Mouse (Mus musculus): Measurements from ENCODE around the gene Msrb2. TPM values are rescaled to one million over a fixed set of nuclear protein-coding genes. Genes with fewer than 3 reads are reported as not detected.

Gene Msrb2
- polyA plus RNA-seq, 1 experiment from 2014 or later: 24.6 TPM

GRCm38 (mm10) chr2:19406531-19406930 is 35.3 kb downstream of the Msrb2 start:
- DNase-seq (ENCODE audit: low spot score): peak; percentile 34

DNA sequence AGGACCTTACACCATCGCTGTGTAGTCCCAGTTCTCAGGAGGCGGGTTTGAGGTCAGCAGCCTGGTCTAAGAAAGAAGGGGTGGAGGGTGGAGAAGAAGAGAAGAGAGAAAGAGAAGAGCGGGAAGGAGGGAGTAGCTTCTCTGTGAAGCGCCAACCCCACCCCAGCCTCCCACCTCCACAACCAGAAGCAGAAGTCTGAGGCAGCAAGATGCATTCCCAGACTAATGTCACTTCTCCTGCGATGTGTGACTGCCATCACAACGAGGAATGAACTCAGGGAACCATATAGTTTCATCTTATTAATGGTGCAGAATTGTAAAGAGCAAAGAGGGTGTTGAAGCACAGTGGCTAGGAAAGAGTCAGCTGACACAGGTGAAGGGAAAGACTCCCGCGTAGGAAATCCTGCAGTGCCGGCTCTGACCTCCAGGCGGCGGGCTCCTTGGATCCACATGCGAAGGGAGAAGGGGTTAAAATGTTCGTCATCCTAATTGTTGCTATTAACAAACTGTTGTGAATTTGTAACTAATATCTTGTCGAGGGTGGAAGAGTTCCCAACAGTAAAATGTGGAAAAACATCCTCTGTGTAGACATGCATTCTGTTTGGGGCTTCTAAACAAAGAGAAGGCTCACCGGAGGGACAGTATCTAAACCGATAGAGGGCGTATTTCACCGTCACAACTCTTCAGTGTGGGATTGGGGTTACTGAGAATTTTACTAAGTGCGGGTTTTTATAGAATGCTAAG is 43.2 kb downstream of the Msrb2 start:
- WGBS: 20% methylated on average over 19 of the region's 19 CpGs
- no peaks in the 10 kb centered on the region for H3K27me3 ChIP-seq (ENCODE audit: control insufficient read depth, insufficient read depth, low read length)
- H3K9ac ChIP-seq (ENCODE audit: low read length): no peak overlapping the region
- H3K36me3 ChIP-seq (ENCODE audit: control insufficient read depth, insufficient read depth, low read length): no peaks in the 10 kb centered on the region
- no peak overlapping the region for H3K27ac ChIP-seq (replicated peaks; ENCODE audit: low read depth, low read length)
- H3K9me3 ChIP-seq (ENCODE audit: control insufficient read depth, low read length): no peaks in the 10 kb centered on the region
- peak overlapping the region; percentile 28 for H3K4me2 ChIP-seq (ENCODE audit: low read depth, severe bottlenecking)
- ATAC-seq (ENCODE audit: insufficient number of reproducible peaks, low FRiP score, low TSS enrichment, low read depth): no peak; the same call in 1 of the 2 replicates
- peak; percentile 84 for DNase-seq (ENCODE audit: low spot score)
- H3K4me3 ChIP-seq (ENCODE audit: low read depth, low read length): no peak overlapping the region
- no peaks in the 10 kb centered on the region for H3K4me1 ChIP-seq (ENCODE audit: control insufficient read depth, insufficient read depth, low read length)

More at GRCm38 (mm10) chr2:19406531-19406930, 35.3 kb downstream of the Msrb2 start:
- H3K27me3 ChIP-seq (ENCODE audit: control insufficient read depth, insufficient read depth, low read length): no peaks in the 10 kb centered on the region
- H3K9ac ChIP-seq (ENCODE audit: low read length): no peak overlapping the region
- no peak for ATAC-seq (ENCODE audit: insufficient number of reproducible peaks, low FRiP score, low TSS enrichment, low read depth)
- no peak overlapping the region for H3K27ac ChIP-seq (replicated peaks; ENCODE audit: low read depth, low read length)
- peaks cover 3% of the 10 kb centered on the region; the same call in 1 of the 2 replicates for H3K4me1 ChIP-seq (ENCODE audit: control insufficient read depth, insufficient read depth, low read length)
- no peak overlapping the region for H3K4me2 ChIP-seq (ENCODE audit: low read depth, severe bottlenecking)
- WGBS: 25% methylated on average over 3 of the region's 3 CpGs
- no peaks in the 10 kb centered on the region for H3K36me3 ChIP-seq (ENCODE audit: control insufficient read depth, insufficient read depth, low read length)
- H3K4me3 ChIP-seq (ENCODE audit: low read depth, low read length): no peak overlapping the region
- H3K9me3 ChIP-seq (ENCODE audit: control insufficient read depth, low read length): no peaks in the 10 kb centered on the region

GRCm38 (mm10) chr2:19415063-19415521 is 43.9 kb downstream of the Msrb2 start:
- no peaks in the 10 kb centered on the region for H3K27me3 ChIP-seq (ENCODE audit: control insufficient read depth, insufficient read depth, low read length)
- H3K4me2 ChIP-seq (ENCODE audit: low read depth, severe bottlenecking): peak overlapping the region; percentile 28; the same call in 1 of the 2 replicates
- 3% methylated on average over 6 of the region's 6 CpGs for WGBS
- H3K4me1 ChIP-seq (ENCODE audit: control insufficient read depth, insufficient read depth, low read length): no peaks in the 10 kb centered on the region
- DNase-seq (ENCODE audit: low spot score) (peak; percentile 39), ATAC-seq (ENCODE audit: insufficient number of reproducible peaks, low FRiP score, low TSS enrichment, low read depth) (peak; percentile 17; the same call in 1 of the 2 replicates)
- no peak overlapping the region for H3K4me3 ChIP-seq (ENCODE audit: low read depth, low read length)
- no peak overlapping the region for H3K9ac ChIP-seq (ENCODE audit: low read length)
- no peaks in the 10 kb centered on the region for H3K36me3 ChIP-seq (ENCODE audit: control insufficient read depth, insufficient read depth, low read length)
- H3K9me3 ChIP-seq (ENCODE audit: control insufficient read depth, low read length): no peaks in the 10 kb centered on the region
- no peak overlapping the region for H3K27ac ChIP-seq (replicated peaks; ENCODE audit: low read depth, low read length)

DNA sequence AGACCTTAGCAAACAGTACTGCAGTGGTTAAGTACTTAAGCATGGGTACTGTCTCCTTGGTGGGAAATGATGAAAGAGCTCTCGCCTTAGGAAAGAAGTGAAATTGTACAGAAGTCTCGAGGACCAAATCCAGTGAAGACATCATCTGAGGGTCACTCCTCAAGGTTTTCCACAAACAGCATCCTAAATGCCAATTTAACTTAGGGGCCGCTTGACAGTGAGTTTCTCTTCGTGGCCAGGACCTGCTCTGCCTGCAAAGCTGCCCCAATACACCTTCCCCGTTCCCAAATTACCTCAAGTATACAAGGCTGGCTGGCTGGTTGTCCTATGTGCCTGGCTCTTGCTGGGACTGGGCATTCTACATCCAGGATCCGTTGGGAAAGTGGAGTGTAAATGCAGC is 44.8 kb downstream of the Msrb2 start:
- WGBS: 65% methylated on average over 6 of the region's 6 CpGs
- ATAC-seq (ENCODE audit: insufficient number of reproducible peaks, low FRiP score, low TSS enrichment, low read depth) (no peak), DNase-seq (ENCODE audit: low spot score) (no peak)
- H3K36me3 ChIP-seq (ENCODE audit: control insufficient read depth, insufficient read depth, low read length): no peaks in the 10 kb centered on the region
- H3K27me3 ChIP-seq (ENCODE audit: control insufficient read depth, insufficient read depth, low read length): no peaks in the 10 kb centered on the region
- H3K9me3 ChIP-seq (ENCODE audit: control insufficient read depth, low read length): no peaks in the 10 kb centered on the region
- no peak overlapping the region for H3K27ac ChIP-seq (replicated peaks; ENCODE audit: low read depth, low read length)
- no peak overlapping the region for H3K4me3 ChIP-seq (ENCODE audit: low read depth, low read length)
- no peak overlapping the region for H3K9ac ChIP-seq (ENCODE audit: low read length)
- no peak overlapping the region for H3K4me2 ChIP-seq (ENCODE audit: low read depth, severe bottlenecking)
- H3K4me1 ChIP-seq (ENCODE audit: control insufficient read depth, insufficient read depth, low read length): no peaks in the 10 kb centered on the region

GRCm38 (mm10) chr2:19419686-19420345 is 48.6 kb downstream of the Msrb2 start:
- no peak overlapping the region for H3K27ac ChIP-seq (replicated peaks; ENCODE audit: low read depth, low read length)
- H3K4me2 ChIP-seq (ENCODE audit: low read depth, severe bottlenecking): no peak overlapping the region
- ATAC-seq (ENCODE audit: insufficient number of reproducible peaks, low FRiP score, low TSS enrichment, low read depth): no peak
- no peak overlapping the region for H3K9ac ChIP-seq (ENCODE audit: low read length)
- no peaks in the 10 kb centered on the region for H3K36me3 ChIP-seq (ENCODE audit: control insufficient read depth, insufficient read depth, low read length)
- no peak overlapping the region for H3K4me3 ChIP-seq (ENCODE audit: low read depth, low read length)
- DNase-seq (ENCODE audit: low spot score): no peak
- no peaks in the 10 kb centered on the region for H3K9me3 ChIP-seq (ENCODE audit: control insufficient read depth, low read length)
- 0 out of 2 replicates have a peak, but pooled peaks cover 3% of the 10 kb centered on the region for H3K27me3 ChIP-seq (ENCODE audit: control insufficient read depth, insufficient read depth, low read length)
- no peaks in the 10 kb centered on the region for H3K4me1 ChIP-seq (ENCODE audit: control insufficient read depth, insufficient read depth, low read length)
- 49% methylated on average over 1 of the region's 1 CpGs for WGBS

- DNase-seq (ENCODE audit: low spot score) (no peak), ATAC-seq (ENCODE audit: insufficient number of reproducible peaks, low FRiP score, low TSS enrichment, low read depth) (no peak)
- Histone ChIP-seq H3K36me3 (ENCODE audit: control insufficient read depth, insufficient read depth, low read length) (no peaks in the 10 kb centered on the region), H3K4me3 (ENCODE audit: low read depth, low read length) (no peak overlapping the region), H3K4me2 (ENCODE audit: low read depth, severe bottlenecking) (no peak overlapping the region), H3K27ac (replicated peaks; ENCODE audit: low read depth, low read length) (no peak overlapping the region), H3K9ac (ENCODE audit: low read length) (no peak overlapping the region), H3K9me3 (ENCODE audit: control insufficient read depth, low read length) (no peaks in the 10 kb centered on the region), H3K4me1 (ENCODE audit: control insufficient read depth, insufficient read depth, low read length) (no peaks in the 10 kb centered on the region), H3K27me3 (ENCODE audit: control insufficient read depth, insufficient read depth, low read length) (0 out of 2 replicates have a peak, but pooled peaks cover 5% of the 10 kb centered on the region)
Observed at GRCm38 (mm10) chr2:19422226-19422625, 51.0 kb downstream of the Msrb2 start.

DNA sequence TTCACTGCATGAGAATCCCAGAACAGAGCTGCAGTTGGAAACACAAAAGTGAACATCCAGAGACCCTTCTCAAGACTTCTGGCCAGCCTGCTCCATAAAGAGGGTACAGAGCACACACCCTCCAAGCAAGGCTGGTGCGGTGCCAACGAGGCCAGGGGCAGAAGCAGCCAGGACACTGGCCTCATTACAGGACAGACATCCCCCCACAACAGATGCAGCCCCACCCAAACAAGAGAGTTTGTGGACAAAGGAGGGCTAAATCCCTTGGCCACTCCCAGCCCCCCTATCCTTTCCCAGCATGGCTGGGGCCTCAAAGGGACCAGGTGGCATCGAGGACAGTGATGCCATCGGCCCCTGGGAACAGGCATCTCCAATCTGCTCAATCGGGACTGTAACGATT is 51.8 kb downstream of the Msrb2 start:
- 84% methylated on average over 6 of the region's 6 CpGs for WGBS
- DNase-seq (ENCODE audit: low spot score) (no peak), ATAC-seq (ENCODE audit: insufficient number of reproducible peaks, low FRiP score, low TSS enrichment, low read depth) (no peak)
- H3K27me3 ChIP-seq (ENCODE audit: control insufficient read depth, insufficient read depth, low read length): 0 out of 2 replicates have a peak, but pooled peaks cover 5% of the 10 kb centered on the region
- H3K9ac ChIP-seq (ENCODE audit: low read length): no peak overlapping the region
- no peaks in the 10 kb centered on the region for H3K4me1 ChIP-seq (ENCODE audit: control insufficient read depth, insufficient read depth, low read length)
- no peak overlapping the region for H3K4me3 ChIP-seq (ENCODE audit: low read depth, low read length)
- no peaks in the 10 kb centered on the region for H3K9me3 ChIP-seq (ENCODE audit: control insufficient read depth, low read length)
- no peak overlapping the region for H3K27ac ChIP-seq (replicated peaks; ENCODE audit: low read depth, low read length)
- H3K4me2 ChIP-seq (ENCODE audit: low read depth, severe bottlenecking): no peak overlapping the region
- H3K36me3 ChIP-seq (ENCODE audit: control insufficient read depth, insufficient read depth, low read length): no peaks in the 10 kb centered on the region

DNA sequence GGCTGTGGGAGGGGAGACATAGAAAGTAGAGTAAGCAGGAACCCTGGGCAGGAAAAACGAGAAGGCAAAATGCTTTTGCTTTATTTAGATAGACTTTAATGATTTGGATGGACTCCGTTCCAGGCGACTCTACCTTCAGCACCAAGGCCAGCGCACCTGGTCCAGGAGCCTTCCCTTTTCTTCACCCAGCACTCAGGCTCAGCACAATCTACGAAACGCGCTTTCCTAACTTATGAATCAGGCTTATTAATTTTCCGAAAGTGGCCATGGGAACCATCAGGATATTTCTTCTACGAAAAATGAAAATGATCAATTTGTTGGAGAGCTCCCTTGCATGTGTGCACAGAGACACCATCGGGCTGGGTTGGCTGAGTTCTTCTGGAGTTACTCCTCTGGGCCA is 57.8 kb downstream of the Msrb2 start:
- H3K27ac ChIP-seq (replicated peaks; ENCODE audit: low read depth, low read length): no peak overlapping the region
- WGBS: under 1% methylated on average over 10 of the region's 10 CpGs
- H3K4me1 ChIP-seq (ENCODE audit: control insufficient read depth, insufficient read depth, low read length): 0 out of 2 replicates have a peak, but pooled peaks cover 5% of the 10 kb centered on the region
- peak; percentile 89 for DNase-seq (ENCODE audit: low spot score)
- H3K9me3 ChIP-seq (ENCODE audit: control insufficient read depth, low read length): no peaks in the 10 kb centered on the region
- H3K4me3 ChIP-seq (ENCODE audit: low read depth, low read length): no peak overlapping the region
- H3K36me3 ChIP-seq (ENCODE audit: control insufficient read depth, insufficient read depth, low read length): no peaks in the 10 kb centered on the region
- ATAC-seq (ENCODE audit: insufficient number of reproducible peaks, low FRiP score, low TSS enrichment, low read depth): peak; percentile 47; the same call in 1 of the 2 replicates
- H3K9ac ChIP-seq (ENCODE audit: low read length): no peak overlapping the region
- no peak overlapping the region for H3K4me2 ChIP-seq (ENCODE audit: low read depth, severe bottlenecking)
- H3K27me3 ChIP-seq (ENCODE audit: control insufficient read depth, insufficient read depth, low read length): peaks cover 52% of the 10 kb centered on the region
